Mouse (Mus musculus) hindlimb bud, embryonic 11.5 days (tissue): ENCODE results near the gene Mypop.

Source experiments
- DNase-seq: peaks from one replicate; pipeline ENCODE4 v3.0.0-alpha.2; 2012; ENCODE audit warnings: low read depth, low spot score; ENCODE audit errors: extremely low spot score

Gene Mypop

GRCm38 (mm10) chr7:18988780-18989179, 2.3 kb upstream of the Mypop start:
- DNase-seq = no peak

- DNase-seq = no peak
These were observed 1.1 kb upstream of the Mypop start for GRCm38 (mm10) chr7:18989995-18990394.

- DNase-seq = no peak
These were observed 732 bp downstream of the Mypop start for GRCm38 (mm10) chr7:18991660-18992293.

GRCm38 (mm10) chr7:18992294-18992675, 1.2 kb downstream of the Mypop start:
- DNase-seq = no peak

- no peak for DNase-seq
These were observed 2.0 kb downstream of the Mypop start for GRCm38 (mm10) chr7:18993036-18993435.

GRCm38 (mm10) chr7:18998835-18999234, 7.8 kb downstream of the Mypop start:
- no peak for DNase-seq

GRCm38 (mm10) chr7:19000421-19000820, 9.4 kb downstream of the Mypop start:
- no peak for DNase-seq

GRCm38 (mm10) chr7:19001066-19001806, 10.2 kb downstream of the Mypop start:
- DNase-seq = no peak

GRCm38 (mm10) chr7:19001807-19002085, 10.7 kb downstream of the Mypop start:
- DNase-seq = no peak

- DNase-seq = no peak
These were observed 11.1 kb downstream of the Mypop start for GRCm38 (mm10) chr7:19002115-19002514.

- DNase-seq = peak; percentile 81
These were observed 11.9 kb downstream of the Mypop start for GRCm38 (mm10) chr7:19002848-19003498.

GRCm38 (mm10) chr7:19003902-19004630, 13.0 kb downstream of the Mypop start, which contains the start of gene Irf2bp1:
TSS of gene Irf2bp1 (plus strand) at chr7:19004044.
- DNase-seq = peak; percentile 81

- no peak for DNase-seq
These were observed 13.6 kb downstream of the Mypop start for GRCm38 (mm10) chr7:19004631-19005079.

GRCm38 (mm10) chr7:19005417-19006121, 14.5 kb downstream of the Mypop start:
- no peak for DNase-seq

GRCm38 (mm10) chr7:19006476-19006875, 15.4 kb downstream of the Mypop start:
- DNase-seq = peak; percentile 80

GRCm38 (mm10) chr7:19007026-19007977, 16.3 kb downstream of the Mypop start:
- DNase-seq = no peak

GRCm38 (mm10) chr7:19010581-19010980, 19.5 kb downstream of the Mypop start:
- DNase-seq = no peak

- DNase-seq = no peak
These were observed 21.1 kb downstream of the Mypop start for GRCm38 (mm10) chr7:19012025-19012621.

GRCm38 (mm10) chr7:19012882-19013281, 21.8 kb downstream of the Mypop start:
- DNase-seq = no peak
